Mouse (Mus musculus): ENCODE measurements at regions not wholly inside any gene's neighbourhood (a gene's known extent, or its start where the extent isn't known, plus 50 kb on each side); places are given as distances from the start of the nearest gene placed in this dataset.

GRCm38 (mm10) chr8:49845575-49845974, 1001.8 kb upstream of the Tenm3 start:
- DNase-seq (ENCODE audit: low read depth, low spot score): no peak

- no peak for DNase-seq (ENCODE audit: low read depth, low spot score)
These were observed 988.2 kb upstream of the Tenm3 start for GRCm38 (mm10) chr8:49831970-49832369.

GRCm38 (mm10) chr8:49829345-49829744, 985.6 kb upstream of the Tenm3 start:
- peak; percentile 79 for DNase-seq (ENCODE audit: low read depth, low spot score)

DNA sequence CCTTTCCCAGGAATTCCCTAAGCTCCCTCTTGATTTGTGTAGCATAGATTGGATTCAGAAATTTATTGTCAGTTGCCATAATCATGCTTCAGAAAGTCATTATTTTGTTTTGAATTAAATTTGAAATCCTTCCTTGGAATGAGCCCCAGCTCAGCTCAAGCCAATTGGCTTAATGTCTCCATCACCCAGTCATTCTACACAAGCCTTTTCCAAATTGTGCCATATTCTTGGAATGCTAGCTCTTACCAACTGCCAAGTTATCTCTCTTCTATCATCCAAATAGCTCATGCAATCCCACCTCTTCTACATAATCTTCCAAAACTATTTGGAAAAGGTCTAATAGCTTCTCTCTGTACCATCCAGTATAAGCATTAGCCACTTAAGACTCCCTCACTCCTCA, 982.5 kb upstream of the Tenm3 start:
- peak; percentile 27 for DNase-seq (ENCODE audit: low read depth, low spot score)

DNA sequence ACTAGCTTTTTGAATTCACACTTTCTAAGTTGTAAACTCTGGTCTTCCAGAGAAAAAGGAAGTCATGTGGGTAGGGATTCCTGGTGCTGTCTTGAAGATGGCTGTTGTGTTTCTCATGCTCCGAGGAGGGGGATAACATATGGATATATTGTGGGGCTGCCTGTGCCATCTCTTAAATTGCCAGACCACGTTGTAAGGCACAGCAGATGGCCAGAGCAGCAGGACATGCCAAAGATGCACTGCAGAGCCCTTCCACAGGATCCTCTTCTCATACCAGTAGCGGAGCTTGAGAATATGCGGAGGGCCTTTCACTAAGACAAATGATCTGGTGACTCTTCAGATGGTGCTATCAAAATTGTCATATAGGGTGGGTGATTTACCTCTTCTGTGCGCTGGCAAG, 981.2 kb upstream of the Tenm3 start:
- no peak for DNase-seq (ENCODE audit: low read depth, low spot score)

DNA sequence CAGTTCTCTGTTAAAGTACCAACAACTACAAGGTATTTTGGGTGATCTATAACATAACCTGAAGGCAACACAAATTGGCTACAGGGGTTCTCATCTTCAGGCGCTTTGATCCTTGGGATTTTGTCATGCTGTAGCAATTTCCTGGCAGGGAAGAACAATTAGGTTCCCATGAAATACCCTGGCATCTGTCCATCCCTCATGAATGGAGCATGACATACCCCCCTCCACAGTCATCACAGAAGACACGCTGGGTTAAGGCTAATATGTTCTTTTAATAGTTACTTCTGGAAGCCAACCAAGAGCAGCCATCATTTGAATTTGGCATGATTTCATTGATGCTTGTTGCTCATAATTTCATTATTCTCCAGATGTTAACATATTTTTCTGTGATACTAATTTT, 979.0 kb upstream of the Tenm3 start:
- no peak for DNase-seq (ENCODE audit: low read depth, low spot score)

GRCm38 (mm10) chr8:49799236-49799635, 955.5 kb upstream of the Tenm3 start:
- DNase-seq (ENCODE audit: low read depth, low spot score): no peak

GRCm38 (mm10) chr8:49796741-49797140, 953.0 kb upstream of the Tenm3 start:
- DNase-seq (ENCODE audit: low read depth, low spot score): no peak

- DNase-seq (ENCODE audit: low read depth, low spot score): no peak
These were observed 950.7 kb upstream of the Tenm3 start for GRCm38 (mm10) chr8:49794491-49794890.

DNA sequence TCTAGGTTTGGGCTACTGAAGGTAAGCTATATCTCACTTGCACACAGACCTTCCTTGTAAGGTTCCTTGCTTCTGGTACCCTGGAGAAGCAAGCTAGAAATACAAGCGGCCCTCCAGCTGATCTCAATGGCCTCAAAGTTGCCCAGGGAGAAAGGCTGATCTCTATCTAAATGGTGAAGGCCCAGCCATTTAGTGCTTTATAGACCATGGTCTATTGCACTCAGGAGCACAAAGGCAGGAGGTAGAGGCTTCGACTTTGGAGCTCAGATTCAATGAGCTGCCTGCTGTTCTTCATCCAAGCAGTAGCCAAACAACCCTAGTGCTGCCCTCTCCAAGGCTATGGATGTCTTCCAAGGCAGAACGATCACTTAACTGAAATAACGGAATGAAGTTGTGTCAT, 926.1 kb upstream of the Tenm3 start:
- no peak for DNase-seq (ENCODE audit: low read depth, low spot score)

- DNase-seq (ENCODE audit: low read depth, low spot score): peak; percentile 54
These were observed 894.3 kb upstream of the Tenm3 start for GRCm38 (mm10) chr8:49738043-49738442.

DNA sequence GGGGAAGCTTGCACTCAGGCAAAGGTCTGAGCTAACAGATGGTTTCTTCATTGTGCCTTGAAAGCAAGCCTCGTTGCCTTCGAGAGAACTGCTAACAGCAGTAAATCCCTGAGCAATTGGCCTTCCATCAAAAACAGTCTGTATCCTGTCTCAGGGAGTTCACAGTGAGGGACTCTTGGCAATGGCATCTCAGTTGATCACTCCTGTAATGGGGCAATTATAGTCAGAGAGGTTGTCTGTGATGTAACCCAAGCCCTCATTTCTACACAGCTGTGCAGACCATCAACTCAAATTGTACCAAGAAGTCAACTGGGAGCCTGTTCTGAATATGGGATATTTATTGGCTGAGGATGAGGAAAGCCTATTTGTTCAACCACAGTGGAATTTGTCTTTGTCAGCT, 885.4 kb upstream of the Tenm3 start:
- DNase-seq (ENCODE audit: low read depth, low spot score): no peak

DNA sequence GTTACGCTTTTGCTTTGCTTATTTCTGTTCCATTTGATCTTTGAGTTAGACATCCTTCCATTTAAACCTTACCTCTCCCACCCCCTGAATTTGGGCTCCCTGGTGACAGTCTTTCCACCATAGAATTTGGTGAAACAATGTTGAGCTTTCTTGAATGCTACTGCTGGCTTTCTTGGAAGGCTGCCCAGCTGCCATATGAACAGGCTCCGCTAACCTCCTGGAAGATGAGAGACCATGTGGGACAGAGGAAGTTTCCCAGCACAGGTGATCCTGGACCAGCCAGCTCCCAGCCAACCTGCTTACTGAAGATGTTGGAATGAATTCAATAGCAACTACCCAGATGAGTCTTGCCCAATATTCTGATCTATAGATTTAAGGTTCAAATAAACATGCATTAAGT, 868.6 kb upstream of the Tenm3 start:
- DNase-seq (ENCODE audit: low read depth, low spot score): peak; percentile 22

GRCm38 (mm10) chr8:49708701-49709100, 865.0 kb upstream of the Tenm3 start:
- peak; percentile 71 for DNase-seq (ENCODE audit: low read depth, low spot score)

- no peak for DNase-seq (ENCODE audit: low read depth, low spot score)
These were observed 855.3 kb upstream of the Tenm3 start for GRCm38 (mm10) chr8:49699058-49699457.

DNA sequence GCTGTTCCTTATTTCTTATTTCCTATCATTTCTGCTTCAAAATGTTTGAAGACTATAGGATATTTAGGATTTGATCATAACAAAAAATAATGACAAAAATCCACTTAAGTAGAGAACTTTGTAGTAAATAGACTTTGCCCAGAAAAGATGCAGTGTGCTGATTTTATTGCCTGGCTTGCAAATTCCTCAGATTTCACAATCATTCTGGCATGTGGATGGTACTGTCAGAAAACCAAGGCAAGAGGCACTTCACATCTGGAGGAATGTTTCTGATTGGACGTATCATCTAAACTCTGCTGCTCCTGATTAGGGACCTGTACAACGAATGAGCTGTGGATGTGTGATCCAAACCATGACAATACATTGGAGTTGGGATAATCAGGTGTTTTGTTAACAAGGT, 853.0 kb upstream of the Tenm3 start:
- DNase-seq (ENCODE audit: low read depth, low spot score): no peak
